Mouse (Mus musculus): ENCODE results near the gene Xlr5a.

- TF ChIP-seq CTCF (IDR thresholded peaks at IDR 0.05; ENCODE audit: extremely low read depth, insufficient read depth, low read length) (no peak), POLR2A (IDR thresholded peaks at IDR 0.05; ENCODE audit: extremely low read depth, insufficient read depth, low read length) (peak; percentile 83)
Observed at GRCm38 (mm10) chrX:73227914-73228605, 64.7 kb downstream of the Xlr5a start, which contains the start of gene F8a.
